Mouse (Mus musculus) A20 (cell line): ENCODE measurements around the gene Srgap3.

Source experiments
- DNase-seq: peaks from one replicate; pipeline ENCODE4 v3.0.0-alpha.2; 2011; ENCODE audit warnings: low read depth, low spot score

Srgap3 gene

GRCm38 (mm10) chr6:112818403-112818901, 128.6 kb downstream of the Srgap3 start:
- no peak for DNase-seq

- DNase-seq: no peak
Measured at GRCm38 (mm10) chr6:112815604-112816003, 131.5 kb downstream of the Srgap3 start.

GRCm38 (mm10) chr6:112814525-112815086, 132.5 kb downstream of the Srgap3 start:
- DNase-seq: no peak

GRCm38 (mm10) chr6:112812884-112813283, 134.2 kb downstream of the Srgap3 start:
- DNase-seq: no peak

GRCm38 (mm10) chr6:112810521-112810830, 136.6 kb downstream of the Srgap3 start:
- no peak for DNase-seq

GRCm38 (mm10) chr6:112809658-112810520, 137.2 kb downstream of the Srgap3 start:
- DNase-seq: no peak

- DNase-seq: no peak
Measured at GRCm38 (mm10) chr6:112808738-112809137, 138.3 kb downstream of the Srgap3 start.

GRCm38 (mm10) chr6:112801917-112802316, 145.1 kb downstream of the Srgap3 start:
- DNase-seq: no peak

GRCm38 (mm10) chr6:112798378-112798777, 148.7 kb downstream of the Srgap3 start:
- DNase-seq: no peak

GRCm38 (mm10) chr6:112796607-112797006, 150.5 kb downstream of the Srgap3 start:
- no peak for DNase-seq

GRCm38 (mm10) chr6:112793887-112794286, 153.2 kb downstream of the Srgap3 start:
- DNase-seq: no peak

GRCm38 (mm10) chr6:112789901-112790300, 157.2 kb downstream of the Srgap3 start:
- DNase-seq: no peak

GRCm38 (mm10) chr6:112788617-112789016, 158.4 kb downstream of the Srgap3 start:
- DNase-seq: no peak

GRCm38 (mm10) chr6:112788174-112788573, 158.9 kb downstream of the Srgap3 start:
- DNase-seq: no peak

- DNase-seq: peak; percentile 7
Measured at GRCm38 (mm10) chr6:112781409-112782093, 165.5 kb downstream of the Srgap3 start.

- no peak for DNase-seq
Measured at GRCm38 (mm10) chr6:112778211-112778610, 168.9 kb downstream of the Srgap3 start.

GRCm38 (mm10) chr6:112776718-112777117, 170.3 kb downstream of the Srgap3 start:
- DNase-seq: no peak

GRCm38 (mm10) chr6:112773754-112774153, 173.3 kb downstream of the Srgap3 start:
- no peak for DNase-seq

- no peak for DNase-seq
Measured at GRCm38 (mm10) chr6:112770996-112771395, 176.1 kb downstream of the Srgap3 start.

GRCm38 (mm10) chr6:112758541-112758940, 188.5 kb downstream of the Srgap3 start:
- no peak for DNase-seq

GRCm38 (mm10) chr6:112756866-112757265, 190.2 kb downstream of the Srgap3 start:
- DNase-seq: no peak

- no peak for DNase-seq
Measured at GRCm38 (mm10) chr6:112754994-112755393, 192.1 kb downstream of the Srgap3 start.
